Mouse (Mus musculus) olfactory bulb, adult 2 months (tissue): Measurements from ENCODE around the gene Zzef1. TPM values are rescaled to one million over a fixed set of nuclear protein-coding genes. Genes with fewer than 3 reads are reported as not detected.

Experiments used
- H3K27ac ChIP-seq: fragments of 200-500 bp; 2 replicates; pipeline ENCODE4 v1.5.1; 2012; ENCODE audit warnings: low read depth, low read length; ENCODE audit not compliant: insufficient read depth
- H3K4me1 ChIP-seq: fragments of 200-500 bp; 2 replicates; pipeline ENCODE4 v1.6.1; 2012; ENCODE audit warnings: low read length; ENCODE audit not compliant: control insufficient read depth, insufficient read depth
- H3K4me3 ChIP-seq: fragments of 200-500 bp; 2 replicates; pipeline ENCODE4 v1.5.1; 2012; ENCODE audit warnings: mild to moderate bottlenecking, low read depth, low read length, moderate library complexity; ENCODE audit not compliant: insufficient read depth
- CTCF ChIP-seq: fragments of 200-500 bp; IDR thresholded peaks from 2 replicates; pipeline ENCODE4 v1.5.1; 2012; ENCODE audit warnings: low read depth, mild to moderate bottlenecking, low read length, moderate library complexity; ENCODE audit not compliant: insufficient read depth
- POLR2A ChIP-seq: fragments of 200-500 bp; IDR thresholded peaks from 2 replicates; pipeline ENCODE4 v1.6.1; 2012; ENCODE audit warnings: mild to moderate bottlenecking, low read depth, low read length, moderate library complexity; ENCODE audit not compliant: insufficient read depth
- whole genome bisulfite sequencing: fragments of 180-500 bp; shearing (Covaris S2); methylation state at CpG from one replicate; pipeline ENCODE4 v1.1.7; 2018; 5-methylcytosine and 5-hydroxymethylcytosine counted together
- polyA plus RNA-seq: library from polyadenylated mRNA; stranded (reverse); fragments of >200 nt; gene quantifications from 2 replicates; pipeline ENCODE4 v1.2.4, GENCODE M21; 2012; ENCODE audit warnings: low replicate concordance; ENCODE audit not compliant: missing spikeins, insufficient read depth, insufficient read length

The Zzef1 gene
- polyA plus RNA-seq, 1 experiment, result 28.8 TPM

DNA sequence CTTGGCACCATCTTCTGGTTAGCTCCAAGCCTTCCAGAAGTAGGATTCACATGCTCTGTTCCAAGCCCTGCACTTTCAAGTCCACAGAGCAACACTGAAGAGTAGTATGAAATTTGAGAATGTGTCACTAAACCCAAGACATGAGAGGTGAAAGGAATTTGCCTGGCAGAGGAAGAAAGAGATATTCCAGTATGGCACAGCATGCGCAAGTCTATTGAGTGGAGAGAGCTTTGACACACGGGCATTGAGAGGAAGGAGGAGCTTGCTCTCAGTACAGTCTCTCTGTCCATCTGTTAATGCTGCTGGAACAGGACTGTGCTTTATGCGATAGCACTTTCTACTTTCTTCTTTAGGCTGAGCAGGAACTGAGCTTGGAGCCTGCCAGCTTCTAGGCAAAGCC, 7.0 kb downstream of the Zzef1 start:
- Histone ChIP-seq H3K4me3 (no peak overlapping the region), H3K27ac (no peak overlapping the region), H3K4me1 (no peaks in the 10 kb centered on the region)
- 66% methylated on average over 3 of the region's 3 CpGs for WGBS
- TF ChIP-seq CTCF (no peak), POLR2A (no peak)

DNA sequence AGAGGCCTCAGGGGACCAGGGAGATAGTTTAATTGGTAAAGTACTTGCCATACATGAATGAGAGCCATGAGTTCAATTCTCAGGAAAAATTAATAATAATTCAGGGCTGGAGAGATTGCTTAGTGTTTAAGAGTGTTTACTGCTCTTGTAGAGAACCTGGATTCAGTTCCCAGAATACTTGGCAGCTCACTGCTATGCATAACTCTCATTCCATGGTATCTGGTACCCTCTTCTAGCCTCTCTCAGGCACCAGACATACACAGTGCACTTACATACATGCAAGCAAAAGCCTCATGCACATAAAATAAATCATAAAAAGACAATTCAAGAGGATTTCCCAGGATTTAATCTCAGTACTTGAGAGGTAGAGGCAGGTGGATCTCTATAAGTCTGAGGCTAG, 8.6 kb downstream of the Zzef1 start:
- Histone ChIP-seq H3K4me1 (no peaks in the 10 kb centered on the region), H3K4me3 (no peak overlapping the region), H3K27ac (no peak overlapping the region)
- no peak for TF ChIP-seq POLR2A
- TF ChIP-seq CTCF, result no peak

DNA sequence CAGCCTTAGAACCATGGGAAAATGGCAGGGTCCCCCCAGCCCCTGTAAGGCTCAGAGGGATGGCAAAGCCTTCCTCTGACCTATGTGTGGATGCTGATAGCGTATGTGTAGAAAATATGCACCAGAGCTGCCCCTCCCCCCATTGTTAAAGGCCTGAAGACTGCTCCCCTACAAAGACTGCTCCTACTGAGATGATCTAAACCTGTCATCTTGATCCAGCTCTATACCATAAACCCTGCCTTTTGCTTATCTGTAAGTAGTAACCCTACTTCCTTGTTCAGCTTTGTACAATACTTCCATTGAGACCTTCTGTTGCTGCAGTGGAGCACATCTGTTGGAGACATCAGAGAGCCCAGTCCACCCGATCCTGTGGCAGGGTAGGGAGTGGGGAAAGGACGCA, 9.2 kb downstream of the Zzef1 start:
- no peak overlapping the region for H3K27ac ChIP-seq
- no peak overlapping the region for H3K4me3 ChIP-seq
- no peaks in the 10 kb centered on the region for H3K4me1 ChIP-seq
- WGBS, result 94% methylated on average over 3 of the region's 3 CpGs
- TF ChIP-seq POLR2A (no peak), CTCF (no peak)

DNA sequence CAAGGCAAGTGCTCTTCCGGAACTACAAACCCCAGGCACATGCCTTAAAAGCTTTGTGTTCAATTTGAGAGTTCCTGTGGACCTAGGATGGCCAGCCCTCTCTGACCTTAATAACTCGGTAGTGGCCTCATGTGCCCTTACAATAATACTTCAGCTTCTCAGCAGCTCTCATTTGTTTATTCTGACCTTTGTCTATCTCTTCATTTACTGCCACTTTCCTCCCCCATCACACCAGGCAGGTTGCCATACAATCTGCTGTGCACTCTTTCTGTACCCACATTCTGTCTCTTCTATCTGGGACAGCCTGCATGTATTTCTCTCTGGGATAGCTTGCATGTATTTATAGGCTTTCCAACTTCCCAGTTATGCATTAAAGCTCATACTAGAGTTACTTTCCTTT, 10.5 kb downstream of the Zzef1 start:
- 62% methylated on average over 2 of the region's 2 CpGs for WGBS
- Histone ChIP-seq H3K27ac (no peak overlapping the region), H3K4me3 (no peak overlapping the region), H3K4me1 (no peaks in the 10 kb centered on the region)
- no peak for TF ChIP-seq POLR2A
- TF ChIP-seq CTCF, result no peak

DNA sequence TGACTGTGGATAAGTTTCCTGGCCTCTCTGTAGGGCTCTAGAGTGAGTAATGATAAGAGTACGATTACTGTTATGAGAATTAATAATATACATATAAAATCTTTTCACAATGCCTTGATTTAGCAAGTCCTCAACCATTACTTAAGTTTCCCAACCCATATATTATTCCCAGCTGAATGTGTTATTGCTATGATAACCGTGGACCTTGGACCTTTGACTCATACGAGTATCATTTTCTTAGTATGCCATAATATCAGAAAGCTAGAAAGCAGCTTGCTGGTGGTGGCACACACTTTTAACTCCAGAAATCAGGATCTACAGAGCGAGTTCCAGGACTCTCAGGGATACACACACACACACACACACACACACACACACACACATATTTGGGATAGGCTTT, 12.0 kb downstream of the Zzef1 start:
- TF ChIP-seq POLR2A (no peak), CTCF (no peak)
- Histone ChIP-seq H3K4me3 (no peak overlapping the region), H3K27ac (no peak overlapping the region), H3K4me1 (no peaks in the 10 kb centered on the region)
- WGBS, result 69% methylated on average over 4 of the region's 4 CpGs

DNA sequence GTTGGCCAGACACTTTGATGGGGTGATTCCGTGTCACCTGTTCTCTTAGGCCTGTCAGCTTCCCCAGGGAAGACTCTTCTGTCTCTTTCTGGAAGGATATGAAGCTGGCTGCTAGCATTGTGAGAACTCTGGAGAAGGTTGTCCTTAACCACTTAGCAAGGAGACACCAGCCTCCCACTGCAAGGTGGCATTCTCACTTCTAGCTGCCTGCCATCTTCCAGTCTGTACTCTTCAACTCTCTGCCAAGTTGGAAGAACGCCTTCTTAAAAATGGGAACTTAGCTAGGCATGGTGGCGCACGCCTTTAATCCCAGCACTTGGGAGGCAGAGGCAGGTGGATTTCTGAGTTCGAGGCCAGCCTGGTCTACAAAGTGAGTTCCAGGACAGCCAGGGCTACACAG, 17.7 kb downstream of the Zzef1 start:
- Histone ChIP-seq H3K27ac (no peak overlapping the region), H3K4me1 (no peaks in the 10 kb centered on the region), H3K4me3 (no peak overlapping the region)
- no peak for TF ChIP-seq CTCF
- TF ChIP-seq POLR2A, result no peak
- WGBS, result 97% methylated on average over 5 of the region's 5 CpGs

DNA sequence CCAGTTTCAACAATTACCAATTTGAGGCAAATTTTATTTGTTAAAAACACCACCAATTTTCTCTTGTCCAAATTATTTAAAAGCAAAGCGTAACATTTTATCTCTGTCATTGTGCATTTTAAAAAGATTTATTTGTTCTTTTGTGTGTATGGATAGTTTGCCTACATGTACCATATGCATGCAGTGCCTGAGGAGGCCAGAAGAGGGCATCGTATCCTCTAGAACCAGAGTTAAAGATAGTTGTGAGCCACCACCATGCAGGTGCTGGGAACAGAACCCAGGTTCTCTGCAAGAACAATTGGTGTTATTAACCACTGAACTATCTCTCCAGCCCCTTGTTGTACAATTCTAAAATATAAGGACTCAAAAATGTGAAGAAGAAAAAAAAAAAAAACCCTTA, 18.2 kb downstream of the Zzef1 start:
- TF ChIP-seq CTCF (no peak), POLR2A (no peak)
- H3K27ac ChIP-seq, result no peak overlapping the region
- H3K4me1 ChIP-seq, result no peaks in the 10 kb centered on the region
- no peak overlapping the region for H3K4me3 ChIP-seq
- 89% methylated on average over 2 of the region's 2 CpGs for WGBS

DNA sequence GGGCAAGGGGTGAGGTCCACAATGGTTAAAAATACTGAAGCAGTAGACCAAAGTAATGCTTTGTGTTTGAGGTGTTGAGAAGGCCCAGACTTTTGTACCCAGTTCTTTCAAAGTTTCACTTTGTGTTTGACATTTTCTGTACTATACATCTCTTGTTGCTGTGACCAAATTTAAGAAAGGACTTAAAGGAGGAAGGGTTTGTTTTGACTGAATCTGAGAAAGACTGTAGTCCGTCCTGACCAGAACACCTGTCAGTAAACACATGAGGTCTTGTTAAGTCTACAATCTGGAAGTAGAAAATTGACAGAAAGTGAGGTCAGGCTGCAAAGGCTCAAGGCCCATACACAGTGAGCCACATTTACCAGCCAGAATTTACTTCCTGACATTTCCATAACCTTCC, 20.8 kb downstream of the Zzef1 start:
- TF ChIP-seq POLR2A (no peak), CTCF (no peak)
- 84% methylated on average over 1 of the region's 1 CpGs for WGBS

DNA sequence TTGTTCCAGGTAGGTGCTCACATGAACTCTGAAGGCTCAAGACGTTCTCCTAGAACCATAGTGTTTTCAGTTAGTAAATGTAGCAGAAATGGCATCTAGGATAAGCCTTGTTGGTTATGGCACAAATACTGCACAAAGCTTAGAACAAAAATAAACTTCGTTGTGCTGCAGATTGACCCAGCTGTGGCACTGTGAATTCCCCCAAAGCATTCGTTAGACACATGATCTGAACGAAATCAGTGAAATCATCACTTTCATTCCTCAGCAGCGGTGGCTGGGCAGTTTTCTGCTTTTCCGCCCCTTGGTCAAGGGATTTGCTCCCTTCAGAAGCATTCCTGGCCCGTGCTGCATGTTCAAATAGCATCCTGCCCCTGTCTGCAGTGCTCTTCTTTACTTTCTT, 22.0 kb downstream of the Zzef1 start:
- no peak overlapping the region for H3K27ac ChIP-seq
- H3K4me1 ChIP-seq, result no peaks in the 10 kb centered on the region
- 73% methylated on average over 7 of the region's 7 CpGs for WGBS
- no peak overlapping the region for H3K4me3 ChIP-seq
- TF ChIP-seq POLR2A, result no peak
- no peak for TF ChIP-seq CTCF

More for the DNA sequence above, 20.8 kb downstream of the Zzef1 start:
- H3K27ac ChIP-seq, result no peak overlapping the region
- no peaks in the 10 kb centered on the region for H3K4me1 ChIP-seq
- H3K4me3 ChIP-seq, result no peak overlapping the region

DNA sequence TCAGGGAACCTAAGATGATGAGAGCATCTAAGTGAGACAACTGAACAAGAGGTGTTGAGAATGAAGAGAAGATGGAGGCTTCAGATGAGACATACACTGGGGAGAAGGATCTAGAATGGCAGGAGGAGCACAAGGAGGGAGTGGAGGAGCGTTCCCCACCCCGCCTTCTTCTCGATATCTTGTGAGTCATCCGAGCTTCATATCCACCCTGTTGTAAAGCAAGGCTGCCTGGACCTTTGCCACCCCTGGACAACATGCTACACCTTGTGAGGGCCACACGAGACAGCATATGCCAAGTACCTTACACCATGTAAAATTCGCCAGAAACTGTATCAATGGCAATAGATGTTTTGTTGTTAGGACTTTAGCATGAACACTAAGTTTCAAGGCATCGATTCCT, 25.0 kb downstream of the Zzef1 start:
- 83% methylated on average over 7 of the region's 7 CpGs for WGBS
- H3K4me3 ChIP-seq, result no peak overlapping the region
- no peak for TF ChIP-seq CTCF
- TF ChIP-seq POLR2A, result no peak
- no peak overlapping the region for H3K27ac ChIP-seq
- H3K4me1 ChIP-seq, result no peaks in the 10 kb centered on the region
